ENCODE assay signal across 20 mouse cellular contexts in genomic region chr6:137217841-137218463, GRCm38 (mm10). TPM values are rescaled to one million over a fixed set of nuclear protein-coding genes. Genes with fewer than 3 reads are reported as not detected.
"Had no signal": no experiment of that assay in that cellular context is flagged by ENCODE, and none has a peak within 500 bp of the region (broad histone marks: within the 10 kb centered on the region; RNA-seq: fewer than 3 reads in every experiment).

No protein-coding gene starts in this region.

- ATAC-seq: liver, postnatal 0 days; lung, postnatal 0 days; midbrain, embryonic 15.5 days had no signal

- H3K4me3 ChIP-seq: left cerebral cortex, adult 2 months; limb, embryonic 13.5 days; midbrain, embryonic 12.5 days; midbrain, embryonic 15.5 days had no signal

- H3K4me2 ChIP-seq: limb, embryonic 13.5 days; lung, embryonic 14.5 days; midbrain, embryonic 12.5 days; midbrain, embryonic 15.5 days had no signal

- H3K27ac ChIP-seq: left cerebral cortex, adult 2 months; limb, embryonic 13.5 days; liver, embryonic 14.5 days; macrophage; midbrain, embryonic 12.5 days; midbrain, embryonic 15.5 days; stomach, postnatal 0 days had no signal

- H3K9ac ChIP-seq: limb, embryonic 13.5 days; liver, embryonic 14.5 days; liver, postnatal 0 days; lung, embryonic 14.5 days; midbrain, embryonic 12.5 days; midbrain, embryonic 15.5 days had no signal

- H3K4me1 ChIP-seq: limb, embryonic 13.5 days; midbrain, embryonic 12.5 days; midbrain, embryonic 15.5 days had no signal

- H3K27me3 ChIP-seq: limb, embryonic 13.5 days; midbrain, embryonic 12.5 days; midbrain, embryonic 15.5 days had no signal

- H3K36me3 ChIP-seq: limb, embryonic 13.5 days; midbrain, embryonic 12.5 days; midbrain, embryonic 15.5 days had no signal

- H3K9me3 ChIP-seq: limb, embryonic 13.5 days; midbrain, embryonic 12.5 days; midbrain, embryonic 15.5 days had no signal

- DNase-seq: kidney, adult 9 months; kidney, postnatal 14 days; kidney, postnatal 4 days; layer of hippocampus, adult 9-11 months; liver, postnatal 0 days; lung, embryonic 14.5 days; right cerebral cortex, postnatal 14 days; right cerebral cortex, postnatal 4 days; thymus, adult 2 months; thymus, postnatal 14 days; thymus, postnatal 4 days had no signal

RNA-seq across cellular contexts. Expression of gene Rerg, which starts 47.7 kb away (rescaled TPM):
- total RNA-seq: megakaryocyte, adult 5-6 weeks had no signal
- polyA plus RNA-seq: macrophage had no signal
